Mouse (Mus musculus) mesoderm, embryonic 11.5 days (tissue): ENCODE data around the gene Lrrc4b.
A peak's percentile ranks its signal among the peaks of the same experiment; 100 is the strongest.

Source experiments
- DNase-seq: peaks from one replicate; pipeline ENCODE4 v3.0.0-alpha.2; 2012; ENCODE audit warnings: low read depth, low spot score

Lrrc4b gene

DNA sequence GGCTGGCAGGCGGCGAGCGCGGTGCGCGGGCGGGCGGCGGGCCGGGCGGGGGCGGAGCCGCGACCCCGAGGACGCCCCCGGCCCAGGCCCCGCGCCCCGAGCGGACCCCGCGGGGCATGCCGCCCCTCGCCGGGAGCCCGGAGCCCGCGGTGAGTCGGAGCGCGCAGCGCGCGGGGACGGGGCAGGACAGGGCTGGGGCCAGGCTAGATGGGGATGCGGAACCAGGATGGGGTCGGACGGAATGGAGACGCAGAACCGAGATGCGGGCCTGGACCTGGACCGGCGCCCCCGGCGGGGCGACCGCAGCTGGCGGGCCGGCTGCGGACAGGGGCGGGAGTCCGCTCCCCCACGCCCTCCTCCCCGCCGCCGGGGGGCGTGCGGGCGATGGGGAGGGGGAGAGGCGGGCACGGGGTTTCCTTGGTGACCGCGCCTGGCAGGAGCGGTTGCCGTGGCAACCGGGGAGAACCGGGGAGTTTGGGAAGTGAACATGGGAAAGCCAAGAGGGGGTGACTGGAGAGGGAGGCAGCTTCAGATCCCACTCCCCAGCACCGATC is at the start of gene Lrrc4b:
Gene Lrrc4b, plus strand, starts transcription at position 51 of the 554 bp plus-strand sequence.
- peak; percentile 83 for DNase-seq

DNA sequence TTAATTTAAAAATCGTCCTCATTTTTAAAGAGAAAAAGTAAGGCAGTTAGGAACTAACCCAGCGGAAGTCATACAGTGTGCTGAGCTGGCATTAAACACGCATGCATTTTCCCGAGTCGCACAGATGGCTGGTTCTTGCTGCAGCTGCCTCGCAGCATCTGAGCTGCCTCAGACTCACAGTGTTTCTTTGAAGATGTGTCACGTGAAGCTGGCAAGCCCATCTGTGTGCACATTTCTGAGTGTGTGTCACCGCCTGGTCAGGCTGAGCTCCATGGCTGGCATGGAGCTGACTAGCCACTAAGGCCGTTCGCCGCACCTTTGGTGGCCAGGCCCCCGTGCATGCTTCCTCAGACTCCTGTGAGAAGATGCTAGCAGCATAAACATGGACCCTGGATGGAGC is 46.3 kb upstream of the Lrrc4b start:
- no peak for DNase-seq

DNA sequence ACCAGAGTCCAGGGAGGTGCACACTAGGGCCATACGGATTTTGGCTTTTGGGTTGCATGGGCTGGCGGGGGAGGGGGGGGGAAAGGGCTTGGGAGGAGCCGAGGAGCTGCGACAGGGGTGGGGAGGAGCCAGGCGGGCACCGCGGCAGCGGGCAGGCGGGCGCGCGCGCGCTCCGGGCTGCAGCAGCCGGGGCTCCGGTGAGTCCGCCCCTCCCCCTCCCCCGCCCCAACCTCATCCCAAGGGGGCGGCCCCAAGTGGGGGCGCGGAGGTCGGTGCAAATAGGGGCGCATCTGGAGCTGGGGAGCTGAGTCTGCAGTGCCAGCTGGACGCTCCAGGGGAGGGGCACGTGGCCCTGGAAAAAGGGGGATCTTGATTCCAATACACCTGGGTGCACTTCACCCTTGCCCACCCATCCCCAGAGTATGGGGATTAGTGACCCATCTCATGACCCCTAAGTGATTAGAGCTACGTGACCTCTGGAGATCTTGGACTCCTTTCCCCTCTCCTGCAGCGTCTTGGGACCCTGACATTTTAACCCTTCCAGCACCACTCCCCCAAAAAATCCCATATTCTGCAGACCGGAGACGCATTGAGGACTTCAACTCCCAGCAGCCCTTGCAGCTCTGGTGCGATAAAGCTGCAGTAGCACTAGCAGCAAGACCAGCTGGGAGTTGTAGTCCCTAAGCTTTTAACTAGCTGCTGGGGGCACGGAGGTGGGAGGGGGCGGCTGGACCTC is 44.7 kb upstream of the Lrrc4b start, which contains the start of gene Syt3:
Gene Syt3, plus strand, starts transcription at position 123 of the 736 bp plus-strand sequence.
- peak; percentile 73 for DNase-seq

DNA sequence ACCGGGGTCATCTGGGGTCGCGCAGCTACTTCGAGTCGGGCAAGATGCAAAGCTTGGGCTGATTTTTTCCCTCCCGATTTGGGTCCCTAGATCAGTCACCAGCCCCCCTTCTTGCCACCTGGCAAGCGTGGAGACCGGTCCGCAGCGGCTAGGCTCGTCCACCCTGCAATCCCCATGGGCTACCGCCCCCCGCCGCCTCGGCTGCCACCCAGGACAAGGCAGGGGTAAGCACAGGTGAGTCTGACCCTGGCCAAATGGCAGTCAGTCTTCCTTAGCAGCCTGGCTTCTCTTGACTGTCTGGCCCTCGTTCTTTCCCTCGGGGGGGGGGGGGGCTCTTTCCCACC is 44.1 kb upstream of the Lrrc4b start:
- no peak for DNase-seq

DNA sequence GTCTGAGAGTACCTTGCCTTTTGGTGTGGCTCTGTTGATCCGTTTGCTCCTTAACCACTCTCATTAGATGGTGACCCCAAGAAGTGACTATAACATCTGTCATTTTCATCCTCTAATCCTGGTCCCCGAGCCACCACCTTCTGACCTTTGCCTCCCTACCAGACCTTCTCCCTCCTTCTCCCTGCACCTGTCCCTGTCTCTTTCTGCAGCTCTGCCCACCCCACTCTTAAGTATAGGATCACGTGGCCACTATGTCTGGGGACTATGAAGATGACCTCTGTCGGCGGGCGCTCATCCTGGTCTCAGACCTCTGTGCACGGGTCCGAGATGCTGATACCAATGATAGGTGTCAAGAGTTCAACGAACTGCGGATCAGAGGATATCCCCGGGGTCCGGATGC is 43.1 kb upstream of the Lrrc4b start, which contains the start of gene 1700008O03Rik:
Gene 1700008O03Rik, minus strand, starts transcription at position 101 of the 400 bp plus-strand sequence.
- DNase-seq: no peak

DNA sequence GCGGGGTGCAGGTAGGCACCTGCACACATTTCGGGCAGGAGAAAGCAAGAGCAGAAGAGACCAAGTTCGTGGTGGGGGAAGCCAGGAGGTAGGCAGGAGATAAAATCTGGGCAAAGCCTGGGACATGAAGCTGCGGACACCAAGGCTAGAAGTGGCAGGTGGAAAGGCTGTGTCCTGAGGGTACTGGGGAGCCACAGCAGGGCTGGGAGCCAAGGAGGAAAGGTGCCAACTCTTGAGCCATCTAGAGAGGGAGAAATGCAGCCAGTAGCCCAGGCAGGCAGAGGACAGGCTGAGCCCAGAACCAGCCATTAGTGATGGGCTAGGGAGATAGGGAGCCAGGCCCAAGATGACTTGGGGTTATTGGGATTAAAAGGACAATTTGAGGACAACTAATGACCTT is 37.0 kb upstream of the Lrrc4b start:
- DNase-seq: no peak

DNA sequence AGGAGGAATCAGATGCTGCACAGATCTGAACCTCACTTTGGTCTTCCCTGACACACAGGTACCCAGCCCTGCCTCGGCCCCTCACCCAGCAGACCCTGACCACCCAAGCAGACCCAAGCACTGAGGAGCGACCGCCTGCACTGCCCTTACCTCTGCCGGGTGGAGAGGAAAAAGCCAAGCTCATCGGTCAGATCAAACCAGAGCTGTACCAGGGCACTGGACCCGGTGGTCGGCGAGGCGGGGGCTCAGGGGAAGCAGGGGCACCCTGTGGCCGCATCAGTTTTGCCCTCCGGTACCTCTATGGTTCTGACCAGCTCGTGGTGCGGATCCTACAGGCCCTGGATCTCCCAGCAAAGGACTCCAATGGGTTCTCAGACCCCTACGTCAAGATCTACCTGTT is 36.5 kb upstream of the Lrrc4b start:
- no peak for DNase-seq

DNA sequence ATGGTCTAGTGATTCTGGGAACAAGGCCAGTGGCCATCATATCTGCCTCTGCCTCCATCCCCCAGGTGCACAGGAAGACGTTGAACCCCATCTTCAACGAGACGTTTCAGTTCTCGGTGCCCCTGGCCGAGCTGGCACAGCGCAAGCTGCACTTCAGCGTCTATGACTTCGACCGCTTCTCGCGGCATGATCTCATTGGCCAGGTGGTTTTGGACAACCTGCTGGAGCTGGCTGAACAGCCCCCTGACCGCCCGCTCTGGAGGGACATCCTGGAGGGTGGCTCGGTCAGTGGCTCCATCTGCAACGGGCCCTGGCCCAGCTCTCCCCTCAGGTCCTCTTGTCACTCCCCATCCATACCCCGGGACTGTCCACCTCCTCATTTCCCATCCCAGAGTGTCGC is 35.5 kb upstream of the Lrrc4b start:
- no peak for DNase-seq

DNA sequence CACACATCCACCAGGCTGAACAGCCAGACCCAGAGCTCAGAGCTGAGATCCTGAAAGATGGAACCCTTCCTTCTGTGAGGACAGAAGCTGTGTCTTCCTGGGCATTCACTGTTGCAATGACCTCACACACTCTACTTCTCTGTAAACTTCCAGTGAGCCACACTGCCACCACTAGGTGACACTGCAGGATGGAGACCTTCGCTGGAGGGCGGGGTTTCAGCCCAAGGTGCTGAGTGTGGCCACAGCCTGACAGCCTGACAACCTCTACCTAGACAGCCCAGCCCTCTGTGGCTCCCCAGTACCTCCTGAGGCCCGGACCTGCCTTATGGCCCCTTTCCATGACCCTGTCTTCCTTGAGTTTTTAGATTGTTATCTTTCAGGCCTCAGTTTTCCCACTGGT is 30.2 kb upstream of the Lrrc4b start:
- DNase-seq: no peak

DNA sequence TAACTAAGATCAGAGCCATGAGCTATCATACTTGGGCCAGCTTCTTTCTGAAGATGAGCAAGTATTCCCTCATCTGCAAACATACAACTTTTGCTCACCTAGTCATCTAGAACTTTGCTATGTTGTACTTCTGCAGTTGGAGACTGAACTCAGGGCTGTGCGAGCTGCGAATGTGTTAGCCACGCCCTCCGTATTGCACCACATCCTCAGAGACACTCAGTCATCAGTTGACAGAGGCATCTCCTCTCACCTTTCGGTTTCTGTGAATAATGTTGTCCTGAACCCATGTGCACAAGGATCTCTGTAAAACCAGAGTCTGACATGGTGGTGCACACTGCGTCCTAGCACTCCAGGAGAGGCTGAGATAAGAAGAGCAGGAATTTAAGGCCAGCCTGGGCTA is 27.1 kb upstream of the Lrrc4b start:
- no peak for DNase-seq

DNA sequence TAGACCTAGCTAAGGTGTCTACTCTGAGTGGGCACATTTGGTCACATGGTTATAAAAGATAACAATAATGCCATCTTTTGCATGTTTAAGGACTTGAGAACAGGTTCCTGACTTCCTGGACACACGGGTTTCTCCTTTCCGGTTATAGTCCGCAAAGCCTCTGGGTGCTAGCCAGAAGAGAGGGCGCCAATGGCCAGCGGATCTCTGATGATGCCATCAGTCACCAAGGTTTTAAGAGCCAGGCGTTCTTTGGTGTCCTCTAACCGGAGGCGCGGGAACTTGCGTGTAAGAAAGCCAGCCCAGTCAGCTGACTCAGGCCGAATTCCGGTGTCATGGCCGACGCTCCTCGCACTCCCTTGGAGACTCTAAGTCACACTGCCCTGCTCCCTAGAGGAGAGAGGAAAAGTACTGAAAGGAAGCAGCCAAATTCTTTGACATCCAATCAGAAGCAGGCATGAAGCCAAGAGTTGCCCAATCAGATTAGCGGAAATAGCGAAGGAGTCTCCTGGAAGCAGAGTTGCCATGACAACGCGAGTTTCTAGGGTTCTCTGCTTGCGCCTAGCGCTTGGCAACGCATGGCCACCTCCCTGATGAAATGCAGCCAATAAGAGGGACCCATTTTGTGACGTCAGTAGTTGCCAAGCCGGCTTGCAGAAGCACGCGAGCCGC is 23.3 kb upstream of the Lrrc4b start:
- DNase-seq: peak; percentile 100

DNA sequence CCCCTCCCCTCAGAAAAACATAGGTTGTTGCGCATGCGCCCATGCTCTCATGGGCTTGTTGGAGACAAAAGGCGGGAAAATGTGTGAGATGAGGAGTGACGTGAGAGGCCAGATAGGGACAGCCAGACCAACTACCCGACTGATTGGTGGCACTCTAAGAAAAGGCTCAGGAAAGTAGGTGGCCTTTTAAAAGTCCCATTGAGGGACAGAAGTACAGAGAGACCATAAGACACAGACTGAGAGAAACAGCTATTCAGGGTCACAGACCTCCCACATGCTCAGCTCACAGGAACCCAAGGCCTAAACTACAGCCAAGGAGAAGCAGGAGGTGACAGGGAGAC is 22.8 kb upstream of the Lrrc4b start:
- no peak for DNase-seq

DNA sequence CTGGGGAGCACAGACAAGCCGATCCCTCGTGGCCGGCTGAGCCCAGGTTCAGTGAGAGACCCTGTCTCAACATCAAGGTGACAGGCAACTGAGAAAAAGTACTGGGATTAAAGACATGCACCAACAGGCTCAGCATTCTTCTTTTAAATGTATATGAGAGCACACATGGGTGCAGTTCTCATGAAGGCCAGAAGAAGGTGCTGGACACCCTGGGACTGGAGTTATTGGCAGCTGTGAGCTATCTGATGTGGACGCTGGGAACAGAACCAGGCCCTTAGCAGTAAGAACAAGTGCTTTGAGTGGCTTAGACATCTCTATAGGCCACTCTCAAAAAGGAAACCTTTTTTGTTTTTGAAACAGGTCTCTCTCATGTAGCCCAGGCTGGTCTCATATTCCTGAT is 17.7 kb upstream of the Lrrc4b start:
- no peak for DNase-seq

DNA sequence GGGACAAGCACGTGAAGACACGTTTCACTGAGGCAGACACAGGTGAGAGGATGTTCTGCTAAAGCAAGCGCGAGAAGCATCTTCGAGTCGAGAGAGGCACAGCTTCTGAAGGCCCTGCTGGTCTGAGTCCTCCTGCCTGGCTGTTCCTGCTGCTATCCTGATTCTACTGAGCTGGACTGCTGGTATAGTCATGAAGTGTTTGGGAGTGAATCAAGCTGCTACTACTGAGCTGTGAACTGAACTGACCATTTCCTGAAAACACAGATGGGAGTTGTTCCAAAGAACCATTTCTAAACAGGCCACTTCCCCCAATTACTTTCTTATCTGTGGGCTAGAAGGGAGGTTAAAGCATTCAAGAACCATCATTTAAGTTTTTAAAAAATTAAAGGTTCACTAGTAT is 15.5 kb upstream of the Lrrc4b start:
- no peak for DNase-seq

DNA sequence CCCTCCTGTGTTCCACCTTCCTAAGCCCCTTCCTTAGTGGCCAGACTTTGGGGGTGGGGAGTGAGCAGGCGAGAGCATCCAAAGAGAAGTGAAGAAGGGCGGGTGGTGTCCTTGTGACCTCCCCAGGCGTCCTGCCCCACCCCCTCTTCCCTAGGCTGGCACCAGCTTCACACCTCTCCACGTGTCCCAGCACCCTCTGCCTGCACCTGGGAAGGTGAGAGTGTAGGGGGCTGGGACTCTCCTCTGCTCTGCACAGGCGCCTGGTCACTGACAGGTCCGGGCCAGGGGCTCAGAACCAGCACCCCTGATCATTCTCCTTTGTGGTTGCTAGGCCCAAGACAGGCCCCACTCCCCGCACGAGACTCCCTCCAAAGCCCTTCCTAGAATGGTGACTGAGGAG is 1.2 kb upstream of the Lrrc4b start:
- no peak for DNase-seq

DNA sequence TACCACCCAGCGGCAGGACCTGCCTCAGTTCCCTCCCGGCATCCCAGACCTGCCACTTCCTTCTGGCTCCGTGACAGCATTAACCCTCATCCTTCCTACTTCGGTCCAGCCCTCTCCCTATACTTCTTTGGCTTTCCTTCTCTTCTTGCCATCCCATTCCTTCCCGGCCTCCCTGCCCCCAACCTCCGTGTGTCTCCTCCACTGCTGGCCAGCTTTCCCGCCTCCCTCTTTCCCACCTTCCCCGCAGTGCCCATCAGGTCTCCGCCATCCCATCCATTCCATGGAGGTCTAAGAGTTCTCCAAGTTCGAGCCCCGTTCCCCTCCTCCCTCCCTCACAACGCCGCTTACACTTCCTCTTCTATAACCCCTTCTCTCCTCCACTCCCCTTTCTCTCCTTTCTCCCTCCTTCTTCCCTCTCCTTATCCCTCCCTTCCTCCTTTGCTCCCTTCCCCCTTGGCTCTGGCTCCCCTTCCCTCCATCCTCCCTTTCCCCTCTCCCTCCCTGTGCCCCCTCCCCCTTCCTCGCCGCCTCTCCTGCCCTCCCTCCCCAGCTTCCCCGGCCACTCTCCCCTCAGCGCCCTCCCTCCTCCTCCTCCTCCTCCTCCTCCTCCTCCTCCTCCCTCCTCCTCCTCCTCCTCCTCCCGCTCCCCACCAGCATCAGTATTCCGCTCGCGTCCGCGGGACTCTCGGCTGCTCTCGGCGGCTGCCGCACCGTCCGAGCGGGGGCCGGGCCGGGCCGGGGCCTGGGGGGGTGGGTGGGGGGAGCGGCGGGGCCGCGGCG is 457 bp upstream of the Lrrc4b start:
- DNase-seq: peak; percentile 80

DNA sequence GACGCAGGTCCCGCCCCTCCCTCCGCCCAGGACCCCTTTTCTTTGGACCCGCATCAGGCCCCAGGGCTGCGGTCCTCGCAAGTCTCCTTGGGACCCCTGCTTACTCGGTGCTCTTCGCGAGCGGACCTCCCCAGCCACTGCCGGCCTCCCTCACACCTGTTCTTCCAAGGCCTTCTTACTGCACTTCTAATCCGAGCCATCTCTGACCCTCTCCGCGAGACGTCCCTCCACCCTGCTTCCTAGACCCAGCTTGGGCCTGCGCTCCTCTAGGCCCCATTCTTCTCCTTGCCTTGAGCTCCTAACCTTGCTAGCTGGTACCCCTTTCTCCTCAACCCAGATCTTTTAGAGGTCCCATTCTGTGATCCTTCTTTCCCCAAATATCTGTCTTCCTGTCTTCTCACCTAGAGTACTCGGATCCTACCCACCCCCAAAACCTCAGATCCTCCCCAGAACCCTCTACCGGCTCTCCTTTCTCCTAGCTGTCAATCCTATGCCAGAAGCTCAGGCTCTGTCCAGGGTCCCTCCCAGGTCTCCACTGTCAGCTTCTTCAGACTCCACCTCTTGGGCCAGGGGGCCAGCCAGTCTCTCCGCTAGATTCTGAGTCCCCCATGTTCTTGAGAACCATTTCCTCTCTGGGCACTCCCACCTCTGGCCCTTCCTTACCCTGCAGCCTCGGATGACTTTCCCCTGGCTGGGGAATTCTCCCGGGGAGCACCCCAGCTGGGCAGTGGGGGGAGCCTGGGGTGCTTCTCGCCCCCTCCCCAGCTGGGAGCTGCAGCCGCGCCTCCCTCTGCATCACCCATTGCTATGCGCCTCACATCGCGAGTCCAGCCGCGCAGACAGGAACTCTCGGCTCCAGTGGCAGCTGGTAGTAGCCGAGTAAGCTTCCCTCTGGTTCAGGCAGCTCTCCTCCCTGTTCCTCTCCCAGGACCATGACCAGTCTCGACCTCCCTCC is 993 bp downstream of the Lrrc4b start:
- no peak for DNase-seq

DNA sequence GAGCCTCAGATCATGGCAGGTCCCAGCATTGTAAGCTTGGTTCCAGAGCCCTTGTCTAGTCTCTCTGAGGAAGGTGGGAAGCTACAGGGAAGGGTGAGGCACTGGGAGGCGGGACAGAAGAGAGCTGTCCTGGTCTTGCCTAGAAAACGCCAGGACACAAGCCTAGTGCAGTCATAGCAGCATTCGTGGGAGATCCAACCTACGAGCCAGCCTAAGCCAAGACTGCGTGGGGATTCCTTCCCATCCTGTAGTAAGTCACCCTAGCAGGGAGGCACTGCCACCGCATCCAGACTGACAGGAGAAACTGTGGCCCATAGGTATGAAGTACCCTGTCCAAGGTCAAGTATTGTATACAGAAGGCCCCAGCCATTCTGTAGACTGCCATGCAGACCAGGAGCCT is 3.7 kb downstream of the Lrrc4b start:
- no peak for DNase-seq

DNA sequence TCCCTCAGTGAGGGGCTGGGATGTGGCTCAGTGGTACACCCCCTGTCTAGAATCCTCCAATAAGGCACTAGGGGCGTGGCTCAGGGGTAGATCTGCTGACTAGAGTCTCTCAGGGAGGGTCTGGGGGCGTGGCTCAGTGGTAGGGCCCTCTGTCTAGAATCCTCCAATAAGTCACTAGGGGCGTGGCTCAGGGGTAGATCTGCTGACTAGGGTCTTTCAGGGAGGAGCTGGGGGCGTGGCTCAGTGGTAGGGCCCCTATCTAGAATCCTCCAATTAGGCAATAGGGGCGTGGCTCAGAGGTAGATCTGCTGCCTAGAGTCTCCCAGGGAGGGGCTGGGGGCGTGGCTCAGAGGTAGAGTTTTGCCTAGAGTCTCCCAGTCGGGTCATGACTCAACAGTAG is 4.6 kb downstream of the Lrrc4b start:
- DNase-seq: peak; percentile 84

DNA sequence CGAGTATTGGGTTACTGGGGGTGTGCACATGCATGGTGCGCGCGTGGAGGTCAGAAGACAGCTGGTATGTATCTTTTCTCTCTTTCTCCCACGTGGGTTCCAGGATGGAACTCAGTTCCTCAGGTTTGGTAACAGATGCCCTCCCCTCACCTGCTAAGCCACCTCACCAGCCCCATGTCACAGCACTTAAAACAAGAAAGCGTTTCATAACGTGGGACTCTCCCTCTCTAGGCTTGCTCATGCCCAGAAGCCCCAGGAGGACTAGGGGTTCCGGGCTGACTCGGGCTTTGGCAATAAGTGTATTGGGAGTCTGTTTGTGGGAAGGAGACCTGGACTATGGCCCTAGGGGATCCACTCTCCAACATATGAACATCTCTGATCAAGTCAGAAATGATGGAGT is 5.3 kb downstream of the Lrrc4b start:
- no peak for DNase-seq

DNA sequence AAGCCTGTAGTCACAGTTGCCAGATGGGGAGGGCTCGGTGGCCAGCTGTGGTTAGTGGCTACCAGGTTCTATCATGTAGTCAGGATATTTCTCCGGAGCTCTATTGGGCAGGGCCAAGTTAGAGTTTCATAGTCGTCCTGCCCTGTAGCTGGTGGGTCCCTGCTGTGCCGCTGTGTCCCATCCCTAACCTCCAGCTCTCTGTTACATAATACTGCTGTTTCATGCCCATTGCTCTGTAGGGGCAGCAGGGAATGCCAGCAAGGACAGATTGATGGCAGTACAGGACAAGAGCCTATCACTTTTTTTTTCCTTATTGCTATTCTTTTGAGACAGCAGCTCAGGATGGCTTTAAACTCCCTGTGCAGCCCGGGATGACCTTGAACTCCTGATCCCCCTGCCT is 7.0 kb downstream of the Lrrc4b start:
- no peak for DNase-seq
